Mouse (Mus musculus): ENCODE results near the gene Tmem263.

The Tmem263 gene

GRCm38 (mm10) chr10:85159989-85160619 is 57.7 kb downstream of the Tmem263 start:
- POLR2A ChIA-PET = no interaction called here
- CTCF ChIA-PET = interaction anchor here in 1 of 4 experiments (0.6 kb wide), 2 partner anchors 13 to 199 kb away, joined by 3 to 4 read pairs; no protein-coding TSS in a partner anchor

GRCm38 (mm10) chr10:85161745-85162351 is 59.4 kb downstream of the Tmem263 start:
- POLR2A ChIA-PET = no interaction called here
- CTCF ChIA-PET = no interaction called here

DNA sequence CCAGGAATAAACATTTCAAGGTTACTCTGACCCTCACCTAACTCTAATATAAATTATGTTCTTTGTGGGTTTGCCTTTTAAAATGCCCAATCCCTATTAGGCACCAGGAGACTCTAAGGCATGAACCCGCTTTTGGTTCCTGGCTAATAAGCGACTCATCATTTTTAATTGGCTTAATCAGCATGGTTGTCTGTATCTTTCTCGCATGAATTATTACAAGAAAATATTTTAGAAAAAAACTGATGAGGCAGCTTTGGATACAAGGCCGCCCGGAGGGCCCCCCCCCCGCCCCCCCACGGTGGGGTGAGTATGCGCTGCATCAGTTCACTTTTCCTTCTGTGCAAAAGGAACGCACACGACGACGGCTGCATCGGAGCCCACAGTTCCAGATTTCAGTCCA is 62.4 kb downstream of the Tmem263 start:
- POLR2A ChIA-PET = interaction anchor here in 3 of 4 experiments (0.5 to 3.4 kb wide), 12 partner anchors 9 to 392 kb away, joined by 3 to 27 read pairs (median 5); partner anchors contain the start of genes Cry1 (in 3 of the 3) and Mterf2 (in 1 of the 3)

GRCm38 (mm10) chr10:85165306-85165705 is 62.9 kb downstream of the Tmem263 start:
- POLR2A ChIA-PET = interaction anchor here in 3 of 4 experiments (0.5 to 3.4 kb wide), 17 partner anchors 8 to 392 kb away, joined by 3 to 27 read pairs (median 4); partner anchors contain the start of genes Cry1 (in 3 of the 3), Btbd11 (in 1 of the 3) and Mterf2 (in 1 of the 3)
- CTCF ChIA-PET = interaction anchor here in 3 of 4 experiments (1.0 to 2.3 kb wide), 6 partner anchors 9 to 18 kb away, joined by 3 to 9 read pairs (median 5); no protein-coding TSS in a partner anchor

More for the DNA sequence above, 62.4 kb downstream of the Tmem263 start:
- CTCF ChIA-PET = interaction anchor here in 3 of 4 experiments (1.0 to 2.3 kb wide), 5 partner anchors 9 to 19 kb away, joined by 3 to 9 read pairs (median 5); no protein-coding TSS in a partner anchor
